Mouse (Mus musculus) lung, postnatal 36 days (tissue): ENCODE results near the gene BC016579.

Source experiments
- DNase-seq: peaks from one replicate; pipeline ENCODE4 v3.0.0; 2022; ENCODE audit warnings: mixed read lengths

Gene BC016579

GRCm38 (mm10) chr16:45653934-45654332, at the start of gene BC016579:
Gene BC016579 (minus strand): TSS chr16:45654068.
- peak; percentile 58 for DNase-seq

- no peak for DNase-seq
These were observed 45.4 kb upstream of the BC016579 start for GRCm38 (mm10) chr16:45699301-45699700.

GRCm38 (mm10) chr16:45697996-45698395, 44.1 kb upstream of the BC016579 start:
- DNase-seq = no peak

- DNase-seq = no peak
These were observed 41.7 kb upstream of the BC016579 start for GRCm38 (mm10) chr16:45695445-45696160.

GRCm38 (mm10) chr16:45693558-45693957, 39.7 kb upstream of the BC016579 start, which contains the start of gene Tmprss7:
Gene Tmprss7 (minus strand): TSS chr16:45693658.
- no peak for DNase-seq

GRCm38 (mm10) chr16:45692851-45693250, 39.0 kb upstream of the BC016579 start:
- no peak for DNase-seq

GRCm38 (mm10) chr16:45690178-45690577, 36.3 kb upstream of the BC016579 start:
- no peak for DNase-seq

GRCm38 (mm10) chr16:45686833-45687232, 33.0 kb upstream of the BC016579 start:
- DNase-seq = no peak

- no peak for DNase-seq
These were observed 31.4 kb upstream of the BC016579 start for GRCm38 (mm10) chr16:45685295-45685694.

- peak; percentile 87 for DNase-seq
These were observed 30.9 kb upstream of the BC016579 start for GRCm38 (mm10) chr16:45684815-45685214.

GRCm38 (mm10) chr16:45676462-45676861, 22.6 kb upstream of the BC016579 start:
- DNase-seq = peak; percentile 39

GRCm38 (mm10) chr16:45670005-45670404, 16.1 kb upstream of the BC016579 start:
- no peak for DNase-seq

GRCm38 (mm10) chr16:45668178-45668577, 14.3 kb upstream of the BC016579 start:
- no peak for DNase-seq

- DNase-seq = peak; percentile 59
These were observed 12.3 kb upstream of the BC016579 start for GRCm38 (mm10) chr16:45666136-45666535.

- no peak for DNase-seq
These were observed 8.5 kb upstream of the BC016579 start for GRCm38 (mm10) chr16:45662381-45662780.

- no peak for DNase-seq
These were observed 5.7 kb upstream of the BC016579 start for GRCm38 (mm10) chr16:45659596-45659995.

GRCm38 (mm10) chr16:45658248-45658647, 4.4 kb upstream of the BC016579 start:
- no peak for DNase-seq

- peak; percentile 26 for DNase-seq
These were observed 3.8 kb upstream of the BC016579 start for GRCm38 (mm10) chr16:45657574-45658159.

GRCm38 (mm10) chr16:45654465-45654864, 597 bp upstream of the BC016579 start:
- DNase-seq = no peak

GRCm38 (mm10) chr16:45653009-45653933, 597 bp downstream of the BC016579 start:
- DNase-seq = no peak

- peak; percentile 35 for DNase-seq
These were observed 2.4 kb downstream of the BC016579 start for GRCm38 (mm10) chr16:45651497-45651896.

GRCm38 (mm10) chr16:45644380-45644779, 9.5 kb downstream of the BC016579 start:
- peak; percentile 42 for DNase-seq

GRCm38 (mm10) chr16:45643944-45644343, 9.9 kb downstream of the BC016579 start:
- no peak for DNase-seq
